Mouse (Mus musculus): ENCODE measurements around the gene Fkbp1b. TPM values are rescaled to one million over a fixed set of nuclear protein-coding genes. Genes with fewer than 3 reads are reported as not detected.
"Not testable (repeated sequence)": the region's sequence is repeated elsewhere in the genome, so short reads cannot be mapped to it uniquely, and the experiment has no call there.

The Fkbp1b gene
- polyA plus RNA-seq, 1 experiment from 2014 or later = 19.6 TPM

GRCm38 (mm10) chr12:4811036-4811435 lies 30.4 kb downstream of the Fkbp1b start:
- WGBS = 88% methylated on average over 4 of the region's 4 CpGs
- Histone ChIP-seq H3K9ac (ENCODE audit: low read depth, low read length) (no peak overlapping the region), H3K36me3 (ENCODE audit: control insufficient read depth, insufficient read depth, low read length) (no peaks in the 10 kb centered on the region), H3K27me3 (ENCODE audit: control insufficient read depth, insufficient read depth, low read length) (no peaks in the 10 kb centered on the region), H3K4me2 (replicated peaks; ENCODE audit: low read depth, low read length) (no peak overlapping the region), H3K4me3 (ENCODE audit: low read depth, low read length) (no peak overlapping the region), H3K4me1 (replicated peaks; ENCODE audit: control insufficient read depth, insufficient read depth, low read length) (no peaks in the 10 kb centered on the region), H3K9me3 (ENCODE audit: control insufficient read depth, low read length) (no peaks in the 10 kb centered on the region), H3K27ac (ENCODE audit: low read depth, low read length) (no peak overlapping the region)
- ATAC-seq (ENCODE audit: low FRiP score) (no peak), DNase-seq (ENCODE audit: low spot score) (no peak)

DNA sequence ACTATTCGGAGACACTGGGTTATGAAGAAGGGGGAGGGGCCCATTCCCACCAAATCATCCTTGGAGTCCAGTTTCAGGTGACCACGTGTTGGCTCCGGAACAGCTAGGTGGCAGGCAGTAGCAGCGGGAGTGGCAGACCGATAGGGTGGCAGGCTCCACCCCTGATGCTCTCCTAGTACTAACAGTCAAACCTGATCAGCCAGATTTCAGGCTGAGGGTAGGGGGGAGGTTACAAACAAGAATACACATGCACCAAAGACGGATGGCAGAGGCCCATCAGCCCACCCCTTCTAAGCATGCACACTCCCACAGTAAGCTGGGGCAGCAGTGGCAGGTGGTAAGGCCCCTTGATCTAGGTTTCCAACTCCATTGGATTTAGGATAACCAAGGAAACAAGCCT lies 43.9 kb downstream of the Fkbp1b start:
- H3K9ac ChIP-seq (ENCODE audit: low read depth, low read length); H3K36me3 ChIP-seq (ENCODE audit: control insufficient read depth, insufficient read depth, low read length); H3K4me1 ChIP-seq (replicated peaks; ENCODE audit: control insufficient read depth, insufficient read depth, low read length); H3K27ac ChIP-seq (ENCODE audit: low read depth, low read length); H3K4me3 ChIP-seq (ENCODE audit: low read depth, low read length); DNase-seq (ENCODE audit: low spot score); ATAC-seq (ENCODE audit: low FRiP score); H3K9me3 ChIP-seq (ENCODE audit: control insufficient read depth, low read length); H3K4me2 ChIP-seq (replicated peaks; ENCODE audit: low read depth, low read length); H3K27me3 ChIP-seq (ENCODE audit: control insufficient read depth, insufficient read depth, low read length): not testable (repeated sequence)
- WGBS = 75% methylated on average over 6 of the region's 6 CpGs

- no peaks in the 10 kb centered on the region for H3K36me3 ChIP-seq (ENCODE audit: control insufficient read depth, insufficient read depth, low read length)
- H3K4me2 ChIP-seq (replicated peaks; ENCODE audit: low read depth, low read length) = no peak overlapping the region
- ATAC-seq (ENCODE audit: low FRiP score) (no peak), DNase-seq (ENCODE audit: low spot score) (peak; percentile 29)
- no peaks in the 10 kb centered on the region for H3K9me3 ChIP-seq (ENCODE audit: control insufficient read depth, low read length)
- no peak overlapping the region for H3K9ac ChIP-seq (ENCODE audit: low read depth, low read length)
- no peaks in the 10 kb centered on the region for H3K27me3 ChIP-seq (ENCODE audit: control insufficient read depth, insufficient read depth, low read length)
- 93% methylated on average over 1 of the region's 1 CpGs for WGBS
- H3K4me1 ChIP-seq (replicated peaks; ENCODE audit: control insufficient read depth, insufficient read depth, low read length) = no peaks in the 10 kb centered on the region
- H3K27ac ChIP-seq (ENCODE audit: low read depth, low read length) = no peak overlapping the region
- H3K4me3 ChIP-seq (ENCODE audit: low read depth, low read length) = no peak overlapping the region
These were observed 47.7 kb downstream of the Fkbp1b start for GRCm38 (mm10) chr12:4793718-4794117.

- DNase-seq (ENCODE audit: low spot score); H3K27ac ChIP-seq (ENCODE audit: low read depth, low read length); H3K9ac ChIP-seq (ENCODE audit: low read depth, low read length); H3K9me3 ChIP-seq (ENCODE audit: control insufficient read depth, low read length); H3K36me3 ChIP-seq (ENCODE audit: control insufficient read depth, insufficient read depth, low read length); H3K4me3 ChIP-seq (ENCODE audit: low read depth, low read length); H3K4me2 ChIP-seq (replicated peaks; ENCODE audit: low read depth, low read length); ATAC-seq (ENCODE audit: low FRiP score); H3K4me1 ChIP-seq (replicated peaks; ENCODE audit: control insufficient read depth, insufficient read depth, low read length); H3K27me3 ChIP-seq (ENCODE audit: control insufficient read depth, insufficient read depth, low read length): not testable (repeated sequence)
- WGBS = 94% methylated on average over 25 of the region's 25 CpGs
These were observed 53.3 kb downstream of the Fkbp1b start for GRCm38 (mm10) chr12:4788128-4788527.

- 78% methylated on average over 2 of the region's 2 CpGs for WGBS
- H3K9ac ChIP-seq (ENCODE audit: low read depth, low read length) = no peak overlapping the region
- H3K27ac ChIP-seq (ENCODE audit: low read depth, low read length) = no peak overlapping the region
- H3K27me3 ChIP-seq (ENCODE audit: control insufficient read depth, insufficient read depth, low read length) = no peaks in the 10 kb centered on the region
- no peak overlapping the region for H3K4me3 ChIP-seq (ENCODE audit: low read depth, low read length)
- no peaks in the 10 kb centered on the region for H3K36me3 ChIP-seq (ENCODE audit: control insufficient read depth, insufficient read depth, low read length)
- no peaks in the 10 kb centered on the region for H3K9me3 ChIP-seq (ENCODE audit: control insufficient read depth, low read length)
- DNase-seq (ENCODE audit: low spot score) (no peak), ATAC-seq (ENCODE audit: low FRiP score) (no peak)
- no peak overlapping the region for H3K4me2 ChIP-seq (replicated peaks; ENCODE audit: low read depth, low read length)
- H3K4me1 ChIP-seq (replicated peaks; ENCODE audit: control insufficient read depth, insufficient read depth, low read length) = no peaks in the 10 kb centered on the region
These were observed 56.9 kb downstream of the Fkbp1b start for GRCm38 (mm10) chr12:4784466-4784865.

- no peak overlapping the region for H3K9ac ChIP-seq (ENCODE audit: low read depth, low read length)
- no peak overlapping the region for H3K27ac ChIP-seq (ENCODE audit: low read depth, low read length)
- no peak overlapping the region for H3K4me2 ChIP-seq (replicated peaks; ENCODE audit: low read depth, low read length)
- H3K4me1 ChIP-seq (replicated peaks; ENCODE audit: control insufficient read depth, insufficient read depth, low read length) = no peaks in the 10 kb centered on the region
- ATAC-seq (ENCODE audit: low FRiP score) (no peak), DNase-seq (ENCODE audit: low spot score) (no peak)
- no peak overlapping the region for H3K4me3 ChIP-seq (ENCODE audit: low read depth, low read length)
- 55% methylated on average over 5 of the region's 5 CpGs for WGBS
- no peaks in the 10 kb centered on the region for H3K9me3 ChIP-seq (ENCODE audit: control insufficient read depth, low read length)
- H3K36me3 ChIP-seq (ENCODE audit: control insufficient read depth, insufficient read depth, low read length) = no peaks in the 10 kb centered on the region
- no peaks in the 10 kb centered on the region for H3K27me3 ChIP-seq (ENCODE audit: control insufficient read depth, insufficient read depth, low read length)
These were observed 57.8 kb downstream of the Fkbp1b start for GRCm38 (mm10) chr12:4783598-4783997.

Other genes starting within 250 kb of the Fkbp1b start
- 19.3 and 20.6 TPM in 2 replicates for gene Itsn2, start 249.0 kb downstream of the Fkbp1b start, polyA plus RNA-seq (2014; fragmentation: Nextera tagmentation; extraction: Ambion mirVana)
- not detected in 2 replicates for gene Gm3625, start 248.7 kb downstream of the Fkbp1b start, polyA plus RNA-seq (2014; fragmentation: Nextera tagmentation; extraction: Ambion mirVana)
- gene Fam228a, start 103.2 kb downstream of the Fkbp1b start, polyA plus RNA-seq (2014; fragmentation: Nextera tagmentation; extraction: Ambion mirVana) = 0.13 and 1.4 TPM in 2 replicates
- gene Pfn4, start 72.6 kb downstream of the Fkbp1b start, polyA plus RNA-seq (2014; fragmentation: Nextera tagmentation; extraction: Ambion mirVana) = 5.3 and 8.4 TPM in 2 replicates
- 2.9 and 3.0 TPM in 2 replicates for gene Fam228b, start 72.3 kb downstream of the Fkbp1b start, polyA plus RNA-seq (2014; fragmentation: Nextera tagmentation; extraction: Ambion mirVana)
- 354 and 386 TPM in 2 replicates for gene Sf3b6, start 24.0 kb downstream of the Fkbp1b start, polyA plus RNA-seq (2014; fragmentation: Nextera tagmentation; extraction: Ambion mirVana)
- 15.8 and 18.5 TPM in 2 replicates for gene Wdcp, start 1.7 kb upstream of the Fkbp1b start, polyA plus RNA-seq (2014; fragmentation: Nextera tagmentation; extraction: Ambion mirVana)
- gene Mfsd2b, start 32.8 kb upstream of the Fkbp1b start, polyA plus RNA-seq (2014; fragmentation: Nextera tagmentation; extraction: Ambion mirVana) = 4.6 and 4.8 TPM in 2 replicates
- gene Ubxn2a, start 66.1 kb upstream of the Fkbp1b start, polyA plus RNA-seq (2014; fragmentation: Nextera tagmentation; extraction: Ambion mirVana) = 27.0 and 27.8 TPM in 2 replicates
- gene Atad2b, start 75.8 kb upstream of the Fkbp1b start, polyA plus RNA-seq (2014; fragmentation: Nextera tagmentation; extraction: Ambion mirVana) = 23.4 and 25.2 TPM in 2 replicates